Mouse (Mus musculus): ENCODE measurements around the gene Sumo3.
A peak's percentile ranks its signal among the peaks of the same experiment; 100 is the strongest.

Gene Sumo3

DNA sequence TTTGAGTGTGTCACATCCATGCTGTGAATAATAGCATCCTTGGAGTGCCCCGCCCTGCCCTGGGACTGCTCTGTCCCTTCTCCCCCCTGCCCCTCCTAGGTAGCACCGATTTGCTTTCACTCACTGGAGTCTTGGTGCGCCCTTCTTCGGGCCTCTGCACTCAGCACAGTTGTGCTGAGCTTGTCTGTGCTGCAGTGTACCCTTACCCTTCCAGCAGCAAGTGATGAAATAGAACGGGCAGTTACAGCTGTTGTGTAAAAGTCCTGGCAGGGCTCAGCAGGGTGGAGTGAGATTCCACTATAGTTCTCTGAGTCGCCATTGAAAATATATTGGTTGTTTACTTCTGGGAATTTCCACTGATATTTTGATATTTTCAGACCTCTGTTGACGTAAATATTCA lies 20.1 kb downstream of the Sumo3 start:
- DNase-seq (ENCODE audit: low spot score): peak; percentile 84

DNA sequence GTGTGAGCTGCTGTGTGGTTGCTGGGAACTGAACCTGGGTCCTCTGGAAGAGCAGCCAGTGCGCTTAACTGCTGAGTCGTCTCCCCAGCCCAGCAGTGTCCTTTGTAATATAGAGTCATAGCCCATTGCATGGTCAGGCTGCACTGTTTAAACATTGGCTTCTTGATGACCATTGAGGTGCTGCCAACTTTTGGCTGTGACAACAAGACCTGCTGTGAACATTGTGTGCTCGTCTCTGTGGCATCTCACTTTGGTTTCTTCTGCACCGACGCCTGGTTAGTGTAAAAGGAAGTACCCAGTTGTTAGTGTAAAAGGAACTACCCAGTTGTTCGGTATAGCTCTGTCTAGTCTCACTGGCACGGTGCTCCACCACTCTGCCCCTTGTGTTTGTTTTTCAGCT lies 20.7 kb downstream of the Sumo3 start:
- peak; percentile 63 for DNase-seq (ENCODE audit: low spot score)

DNA sequence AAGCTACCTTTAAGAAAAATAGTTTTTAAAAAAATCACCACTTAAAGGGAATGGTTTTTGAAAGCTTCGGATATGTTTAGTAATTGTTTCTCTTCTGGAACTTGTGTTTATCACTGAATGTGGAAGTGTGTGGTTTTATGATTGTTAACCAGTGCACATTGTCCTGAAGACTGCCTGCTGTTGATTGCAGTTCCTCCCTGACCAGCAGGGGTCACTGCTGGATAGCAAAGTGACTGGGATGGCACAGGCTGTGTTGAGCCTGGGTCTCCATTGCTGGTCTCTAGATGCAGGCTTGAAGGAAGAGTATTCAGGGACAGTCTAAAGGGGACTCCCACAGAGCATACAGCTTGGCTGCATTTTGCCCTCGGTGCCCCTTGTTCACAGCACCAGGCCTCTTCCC lies 21.6 kb downstream of the Sumo3 start:
- DNase-seq (ENCODE audit: low spot score): peak; percentile 88

DNA sequence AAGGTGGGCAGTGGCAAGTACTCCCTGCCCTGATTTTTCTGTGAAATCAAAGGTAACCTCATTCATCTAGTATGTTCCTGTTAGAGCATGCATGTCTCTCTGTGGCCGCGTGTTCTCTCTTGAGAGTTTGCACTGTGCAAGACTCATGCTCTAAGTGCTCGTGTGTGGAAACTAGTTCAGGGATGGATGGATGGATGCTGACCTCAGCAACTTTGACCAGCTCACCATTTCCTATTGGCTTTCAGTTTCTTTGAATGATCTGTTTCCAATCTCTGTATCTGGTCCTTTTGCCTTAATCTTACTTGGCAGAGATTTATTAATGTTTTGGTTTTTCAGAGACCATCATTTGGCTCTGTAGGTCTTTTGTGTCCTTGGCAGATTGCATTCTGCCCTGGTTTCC lies 23.3 kb downstream of the Sumo3 start:
- DNase-seq (ENCODE audit: low spot score): no peak

DNA sequence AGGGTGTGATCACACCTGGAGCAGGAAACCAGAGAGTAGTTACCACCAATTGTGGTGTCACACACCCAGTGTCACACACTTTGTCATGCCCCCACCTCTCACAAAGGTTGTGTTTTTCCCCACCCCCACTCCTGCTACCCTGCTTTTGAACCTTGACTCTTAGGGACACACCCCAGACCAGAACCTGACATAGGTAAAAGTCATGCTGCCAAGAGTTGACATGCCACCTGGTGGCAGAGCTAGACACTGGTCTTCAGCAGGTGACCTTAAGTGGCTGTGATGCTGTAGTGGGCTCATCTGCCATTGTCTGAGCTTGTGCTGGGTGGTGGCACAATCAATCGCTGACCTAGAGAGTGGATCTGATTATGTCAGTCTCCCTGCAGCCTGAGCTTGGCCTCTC lies 24.1 kb downstream of the Sumo3 start:
- no peak for DNase-seq (ENCODE audit: low spot score)

DNA sequence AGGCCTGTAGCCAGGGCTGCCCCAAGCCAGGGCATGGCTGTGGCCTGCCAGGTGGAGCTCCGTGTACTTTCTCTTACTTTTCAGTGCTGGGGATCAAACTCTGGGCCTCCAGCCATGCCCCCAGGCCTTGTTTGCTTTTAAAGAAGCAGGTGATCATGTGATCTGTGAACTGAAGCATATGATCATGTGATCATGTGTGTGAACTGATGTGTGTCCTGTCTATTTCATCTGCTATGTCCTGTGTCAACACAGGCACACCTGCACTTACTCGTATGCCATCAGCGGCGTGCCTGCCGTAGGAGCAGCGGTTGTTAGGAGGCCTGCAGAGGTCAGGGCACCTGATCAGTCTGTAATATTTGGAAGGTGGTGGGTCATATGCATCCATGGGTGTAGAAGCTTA lies 28.1 kb downstream of the Sumo3 start:
- DNase-seq (ENCODE audit: low spot score): no peak

DNA sequence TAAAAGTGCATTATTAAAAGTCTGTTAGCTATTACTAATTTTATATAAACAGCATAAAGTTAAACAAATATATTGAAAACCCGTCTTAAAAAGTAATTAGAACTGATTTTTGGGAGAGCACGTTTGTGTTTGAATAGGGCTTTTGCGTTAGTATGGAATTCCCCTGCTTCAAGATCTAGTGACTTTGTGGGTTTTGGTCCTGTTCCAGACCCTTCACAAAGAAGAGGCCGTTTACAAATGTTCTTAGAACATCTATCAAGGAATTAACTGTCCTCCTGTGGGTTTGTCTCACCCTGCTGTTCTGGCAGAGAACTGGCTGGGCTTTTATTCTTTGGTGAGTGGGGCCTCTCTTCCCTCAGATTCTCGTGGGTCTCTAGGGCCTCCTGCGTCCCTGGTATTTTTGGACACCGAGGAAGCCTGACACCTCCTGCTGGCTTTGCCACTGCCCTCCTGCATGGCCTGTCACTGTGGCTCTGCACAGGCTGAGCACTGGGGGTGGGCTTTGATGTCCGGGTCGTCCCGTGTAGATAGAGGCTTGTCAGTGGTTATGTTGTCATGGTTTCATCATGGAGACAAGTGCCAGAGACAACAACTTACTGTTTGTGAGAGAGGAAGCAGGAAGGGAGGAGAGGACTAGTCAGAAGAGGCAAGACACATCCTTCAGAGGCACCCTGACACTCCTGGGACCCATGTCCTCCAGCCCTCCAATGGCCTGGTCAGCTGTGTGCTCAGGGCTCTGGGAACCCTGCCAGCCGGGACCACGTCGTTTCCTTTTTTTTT lies 28.7 kb downstream of the Sumo3 start:
- DNase-seq (ENCODE audit: low spot score): no peak

DNA sequence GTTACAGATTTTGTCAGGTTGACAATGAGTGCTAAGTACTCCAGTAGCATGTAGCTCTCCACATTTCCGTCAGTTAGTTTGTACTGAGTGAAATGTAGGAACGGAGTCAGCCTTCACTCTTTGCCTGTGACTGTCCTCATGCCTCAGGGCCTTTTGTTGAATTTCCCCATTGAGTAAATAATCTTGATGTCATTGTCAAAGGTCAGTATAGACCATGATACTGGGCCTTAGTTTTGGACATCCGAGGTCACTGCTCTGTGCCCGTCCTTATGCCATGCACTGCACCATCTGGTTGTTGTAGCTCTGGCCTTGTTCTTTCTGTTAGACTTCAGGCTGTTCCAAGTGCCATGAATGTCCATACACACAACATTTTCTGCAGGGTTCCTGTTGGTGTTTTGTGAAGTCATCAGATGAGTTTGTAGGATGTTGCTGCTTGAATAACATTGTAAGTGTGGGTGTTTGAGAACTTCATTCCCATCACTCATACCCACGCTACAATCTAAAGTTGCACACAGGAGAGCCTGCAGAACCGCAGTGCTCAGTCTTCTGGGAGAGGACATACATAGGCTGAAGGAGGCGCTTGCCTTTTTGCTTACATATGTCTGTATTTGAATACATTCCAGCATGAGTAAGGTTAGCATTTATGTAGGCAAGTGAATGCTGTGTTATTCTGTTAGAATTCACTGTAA lies 30.5 kb downstream of the Sumo3 start:
- DNase-seq (ENCODE audit: low spot score): no peak

DNA sequence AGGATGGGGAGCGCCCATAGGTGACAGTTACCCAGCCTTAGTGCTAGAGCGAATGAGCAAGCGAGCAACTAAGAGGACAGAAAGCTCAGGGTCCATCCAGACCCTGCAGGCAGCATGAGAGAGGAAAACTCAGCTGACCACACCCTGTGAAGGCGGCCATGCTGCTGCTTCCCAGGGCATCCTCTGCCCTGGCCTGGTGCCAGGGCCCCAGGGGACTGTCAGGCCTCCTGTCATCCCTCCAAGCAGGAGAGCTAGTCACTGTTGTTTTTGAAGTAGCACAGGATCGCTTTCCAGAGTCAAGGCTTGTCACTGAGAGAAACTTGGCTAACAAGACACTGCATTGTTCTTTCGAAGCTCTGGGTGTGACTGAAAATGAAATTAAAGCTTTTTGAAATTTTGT lies 33.1 kb downstream of the Sumo3 start:
- peak; percentile 60 for DNase-seq (ENCODE audit: low spot score)

DNA sequence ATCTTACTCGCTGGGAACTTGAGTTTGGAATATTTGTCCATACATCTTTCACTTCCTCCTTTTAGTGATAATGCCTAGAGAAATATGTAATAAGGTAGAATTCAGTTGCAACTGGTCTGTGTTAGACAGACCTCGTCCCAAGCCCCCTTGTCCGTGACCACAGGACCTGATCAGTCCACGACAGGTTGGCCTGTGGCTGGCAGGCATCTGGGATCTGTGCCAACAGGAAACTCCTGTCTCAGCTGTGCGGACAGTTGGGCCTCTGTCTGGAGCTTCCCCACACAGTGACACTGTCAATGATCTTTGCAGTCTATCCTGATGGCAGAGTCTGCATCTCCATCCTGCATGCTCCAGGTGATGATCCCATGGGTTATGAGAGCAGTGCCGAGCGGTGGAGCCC lies 37.3 kb downstream of the Sumo3 start:
- no peak for DNase-seq (ENCODE audit: low spot score)

DNA sequence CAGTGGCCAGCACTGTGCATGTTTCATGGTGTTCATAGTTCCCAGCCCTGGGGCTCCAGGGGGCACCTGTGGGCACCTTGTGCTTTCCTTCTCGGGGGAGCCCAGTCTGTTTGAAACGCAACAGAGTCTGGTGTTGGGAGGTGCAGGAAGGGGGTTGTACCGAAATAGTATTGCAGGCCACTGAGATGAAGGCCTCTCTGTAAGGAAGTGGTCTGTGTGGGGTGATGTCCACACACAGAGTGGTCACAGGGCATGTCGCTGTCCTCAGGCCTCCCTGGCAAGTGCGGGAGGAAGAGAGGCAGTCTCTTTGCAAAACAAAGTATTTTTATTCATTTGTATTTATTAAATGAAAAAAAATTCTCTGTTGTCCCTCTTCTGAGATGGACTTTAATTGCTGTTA lies 39.7 kb downstream of the Sumo3 start:
- no peak for DNase-seq (ENCODE audit: low spot score)

DNA sequence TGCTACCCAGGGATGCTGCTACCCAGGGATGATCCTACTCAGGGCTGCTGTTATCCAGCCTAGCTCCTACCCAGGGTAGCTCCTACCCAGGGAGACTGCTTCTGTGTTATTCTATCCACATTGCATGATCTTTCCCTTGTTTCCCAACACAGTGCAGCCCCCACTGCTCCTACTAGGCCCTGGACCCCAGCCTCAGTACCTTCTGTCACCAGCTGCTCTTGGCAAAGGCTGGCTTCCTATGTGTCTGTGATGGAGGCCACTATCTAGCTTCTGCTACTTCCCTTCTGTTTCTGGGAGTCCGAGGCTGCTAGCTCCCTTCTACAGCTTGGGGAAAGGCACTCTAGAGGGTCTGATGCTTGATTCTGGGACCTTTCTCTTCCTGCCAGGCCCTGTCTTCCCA lies 41.6 kb downstream of the Sumo3 start:
- DNase-seq (ENCODE audit: low spot score): no peak

DNA sequence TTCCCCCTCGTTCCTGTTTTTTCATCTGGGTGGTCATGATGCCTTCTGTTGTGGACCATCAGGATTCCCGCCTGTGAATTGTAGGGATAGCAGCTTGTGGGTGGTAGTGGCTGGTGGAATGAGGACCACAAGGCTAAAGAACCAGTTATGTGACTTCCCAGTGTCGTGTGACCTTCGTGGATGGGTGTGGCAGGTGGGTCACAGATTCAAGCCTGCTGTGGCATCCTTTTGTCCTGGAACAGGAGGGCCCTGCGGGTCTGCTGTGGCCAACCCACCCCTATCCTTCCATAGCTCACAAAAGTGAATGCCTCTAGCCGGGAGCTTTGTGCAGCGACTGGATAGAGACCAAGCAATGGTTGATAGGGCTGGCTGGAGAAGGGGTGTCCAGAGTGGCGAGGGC lies 42.0 kb downstream of the Sumo3 start:
- DNase-seq (ENCODE audit: low spot score): no peak

DNA sequence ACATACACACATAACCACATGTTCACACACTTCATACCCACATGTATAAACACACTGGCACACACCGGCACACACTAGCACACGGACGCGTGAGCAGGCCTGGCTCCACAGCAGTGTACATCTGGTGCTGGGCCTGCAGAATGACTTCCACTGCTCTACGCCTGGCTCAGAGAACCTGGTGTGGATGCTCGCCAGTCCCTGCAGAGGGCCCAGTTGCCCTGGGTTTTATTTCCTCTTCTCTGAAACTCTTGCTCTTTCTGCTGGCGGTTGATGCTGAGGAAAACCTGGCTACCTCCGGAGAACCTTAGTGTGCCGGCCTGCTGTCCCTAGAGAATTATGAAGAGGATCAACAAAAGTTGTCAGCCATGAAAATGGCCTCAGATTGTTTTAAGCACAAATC lies 46.1 kb downstream of the Sumo3 start:
- no peak for DNase-seq (ENCODE audit: low spot score)

DNA sequence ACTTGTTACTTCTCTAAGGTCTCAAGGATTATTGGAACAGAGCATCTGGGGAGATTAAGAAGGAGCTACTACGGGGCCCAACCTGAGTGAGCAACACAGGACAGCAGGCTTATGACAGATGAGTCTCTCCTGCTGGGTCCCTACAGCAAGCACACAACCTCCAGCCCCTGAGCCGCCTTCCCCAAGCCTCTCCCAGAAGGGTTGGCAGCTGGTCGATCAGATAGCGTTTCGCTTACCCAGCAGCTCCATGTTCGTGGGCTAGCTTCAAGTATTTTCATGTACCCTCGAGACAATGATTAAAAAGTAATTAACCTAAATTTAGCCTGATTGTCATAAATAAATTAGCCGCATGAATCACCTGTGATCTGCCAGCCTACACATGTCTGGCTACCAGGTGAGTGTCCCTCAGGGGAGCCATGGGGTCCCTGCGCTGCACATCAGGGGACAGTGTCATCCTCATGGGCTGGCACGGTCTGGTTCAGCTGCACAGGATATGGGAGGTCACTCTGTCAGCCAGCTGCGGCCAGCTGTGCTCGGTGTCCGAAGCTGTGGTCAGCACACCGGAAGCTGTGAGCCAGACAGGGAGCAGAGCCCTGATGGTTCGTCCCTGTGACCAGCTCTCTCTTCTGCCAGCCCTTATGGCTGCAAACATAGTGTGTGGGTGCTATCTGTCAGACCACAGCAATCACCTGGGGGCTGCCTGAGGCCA lies 52.5 kb downstream of the Sumo3 start:
- no peak for DNase-seq (ENCODE audit: low spot score)

DNA sequence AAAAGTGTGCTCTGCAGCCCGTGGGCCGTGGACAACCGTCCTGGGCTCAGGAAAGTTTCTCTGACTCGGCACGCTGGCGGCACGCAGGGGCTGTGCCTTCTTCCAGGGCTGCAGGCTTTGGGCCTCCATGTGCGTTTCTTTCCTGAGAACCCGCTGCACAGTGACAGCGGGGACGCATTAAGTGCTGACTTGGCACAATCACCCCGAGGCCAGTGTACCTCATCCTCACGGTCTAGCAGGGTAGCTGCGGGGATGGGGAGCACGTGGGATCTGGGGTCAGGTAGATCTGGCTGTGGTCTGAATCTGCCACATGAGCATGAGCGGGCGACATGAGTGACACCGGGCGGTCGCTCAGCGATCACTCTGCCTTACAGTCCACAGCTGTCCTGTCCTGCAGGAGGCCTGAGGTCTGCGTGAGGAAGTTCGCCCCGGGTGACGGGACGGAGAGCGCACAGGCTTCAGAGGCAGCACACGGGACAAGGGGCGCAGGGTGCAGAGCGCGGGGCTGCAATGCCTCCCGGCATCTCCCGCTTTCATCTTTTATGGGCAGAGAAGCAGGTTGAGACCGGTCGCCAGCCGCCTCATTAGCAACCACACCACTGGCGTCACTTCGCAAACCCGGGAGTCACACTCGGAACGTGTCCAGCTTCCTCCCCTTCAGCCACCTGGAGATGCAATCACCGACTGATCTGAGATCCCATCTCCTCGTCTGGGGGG lies 58.2 kb downstream of the Sumo3 start:
- DNase-seq (ENCODE audit: low spot score): no peak

DNA sequence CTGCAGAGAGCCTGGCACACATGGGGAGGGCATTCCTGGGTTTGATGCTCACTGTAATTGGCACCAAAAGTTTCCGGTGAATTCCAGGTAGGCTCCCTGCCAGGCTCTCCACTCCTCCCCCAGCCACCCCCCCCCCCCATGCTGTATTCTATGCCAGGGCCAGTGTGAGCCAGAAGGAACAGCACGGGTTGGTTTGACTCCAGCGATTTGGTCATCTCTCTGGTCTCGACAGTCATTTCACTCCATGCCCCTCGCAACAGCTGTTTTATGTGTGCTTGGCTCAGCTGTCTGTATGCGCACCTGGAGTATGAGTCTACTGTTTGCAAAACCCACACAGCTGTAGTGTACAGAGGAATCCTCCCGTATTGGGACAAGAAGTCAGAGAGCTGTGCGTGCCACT lies 60.4 kb downstream of the Sumo3 start:
- peak; percentile 70 for DNase-seq (ENCODE audit: low spot score)

DNA sequence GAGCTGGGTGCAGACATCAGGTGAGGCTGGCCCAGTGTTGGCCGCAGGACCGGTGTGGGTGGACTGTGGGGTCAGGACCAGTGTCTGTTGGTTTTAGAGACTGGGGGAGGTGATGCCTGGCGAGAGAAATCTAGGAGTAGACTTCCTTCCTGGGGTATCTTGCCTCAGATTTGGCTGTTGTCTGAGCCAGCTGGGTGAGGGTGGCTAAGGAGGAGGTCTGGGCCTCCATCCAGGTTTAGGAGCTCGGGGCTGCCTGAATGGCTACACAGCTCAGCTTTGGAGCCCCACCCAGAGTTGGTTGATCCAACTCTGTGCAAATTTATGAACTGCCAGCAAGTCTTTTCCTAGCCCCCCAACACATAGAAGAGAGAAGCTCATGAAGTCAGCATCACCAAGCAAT lies 61.5 kb downstream of the Sumo3 start:
- peak; percentile 52 for DNase-seq (ENCODE audit: low spot score)

All from adipocyte (in vitro differentiated cells).